Mouse (Mus musculus) heart, adult 11 months (tissue): ENCODE measurements around the gene Cavin1.

ENCODE experiments used
- DNase-seq: peaks from one replicate; pipeline ENCODE4 v3.0.0; 2022

The Cavin1 gene

GRCm38 (mm10) chr11:100908567-100908966 lies 62.1 kb downstream of the Cavin1 start:
- no peak for DNase-seq

GRCm38 (mm10) chr11:100908112-100908511 lies 62.6 kb downstream of the Cavin1 start:
- no peak for DNase-seq

GRCm38 (mm10) chr11:100906885-100907284 lies 63.8 kb downstream of the Cavin1 start:
- DNase-seq: no peak
